Mouse (Mus musculus) small intestine, adult 2 months (tissue): ENCODE measurements around the gene Artn.

Experiments used
- CTCF ChIP-seq: fragments of 200-500 bp; IDR thresholded peaks from 2 replicates; pipeline ENCODE4 v1.5.1; 2012; ENCODE audit warnings: low read depth, mild to moderate bottlenecking, control low read depth, inconsistent platforms, low read length, moderate library complexity, mixed read lengths; ENCODE audit not compliant: insufficient replicate concordance, insufficient read length; ENCODE audit errors: extremely low read depth
- POLR2A ChIP-seq: fragments of 200-500 bp; IDR thresholded peaks from 2 replicates; pipeline ENCODE4 v1.6.1; 2012; ENCODE audit warnings: low read depth, mild to moderate bottlenecking, control low read depth, inconsistent platforms, low read length, moderate library complexity

DNA sequence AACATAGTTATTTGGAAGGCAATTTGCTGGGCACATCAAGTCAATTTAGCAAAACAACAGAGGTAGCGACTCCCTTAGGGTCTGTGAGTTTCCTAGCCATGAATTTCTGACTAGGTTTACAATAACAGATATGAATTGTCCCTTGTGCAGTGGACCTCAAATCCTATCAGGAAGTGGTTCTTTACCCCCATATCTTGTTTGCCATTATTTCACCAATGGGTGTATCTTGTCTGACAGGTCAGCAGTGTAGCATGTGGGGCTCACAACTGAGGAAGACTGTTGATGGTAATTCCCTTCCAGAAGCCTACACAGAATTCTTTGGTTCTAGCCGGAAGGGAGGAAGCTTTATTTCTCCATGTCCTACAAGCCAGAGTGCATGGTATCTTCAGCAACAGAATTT, 8.2 kb downstream of the Artn start:
- TF ChIP-seq CTCF (no peak), POLR2A (no peak)
